Mouse (Mus musculus): ENCODE measurements at regions not wholly inside any gene's neighbourhood (a gene's known extent, or its start where the extent isn't known, plus 50 kb on each side); places are given as distances from the start of the nearest gene placed in this dataset.

DNA sequence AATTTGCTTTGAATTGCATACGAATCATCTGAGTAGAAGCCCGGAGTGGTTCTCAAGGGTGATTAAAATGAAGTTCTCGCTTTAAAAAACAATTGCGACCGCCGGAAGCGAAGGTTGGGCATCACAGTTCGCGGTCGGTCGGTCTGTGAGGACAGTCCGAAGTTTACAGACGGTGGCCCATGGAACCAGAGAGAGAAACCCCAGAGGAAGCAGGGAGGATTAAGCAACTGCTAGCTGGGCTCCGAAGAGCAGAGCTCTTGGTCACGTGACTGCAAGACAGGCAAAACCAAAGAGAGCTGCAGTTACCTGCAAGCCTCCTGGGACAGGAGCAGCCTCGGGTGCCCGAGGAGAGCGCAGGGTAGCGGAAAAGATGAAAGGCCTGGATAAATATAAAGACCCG, 1599.3 kb upstream of the Gulo start:
- TF ChIP-seq CTCF (IDR thresholded peaks at IDR 0.05) (no peak), POLR2A (IDR thresholded peaks at IDR 0.05; ENCODE audit: insufficient read depth, low read depth, low read length) (no peak), EP300 (IDR thresholded peaks at IDR 0.05; ENCODE audit: insufficient read depth, low read depth, low read length) (no peak)

Data from heart, adult 2 months (tissue).